Mouse (Mus musculus): ENCODE results near the gene Stk19. TPM values are rescaled to one million over a fixed set of nuclear protein-coding genes. Genes with fewer than 3 reads are reported as not detected.
"Not testable (repeated sequence)": the region's sequence is repeated elsewhere in the genome, so short reads cannot be mapped to it uniquely, and the experiment has no call there.

Stk19 gene
- polyA plus RNA-seq, 1 experiment from 2014 or later: 39.8 TPM

DNA sequence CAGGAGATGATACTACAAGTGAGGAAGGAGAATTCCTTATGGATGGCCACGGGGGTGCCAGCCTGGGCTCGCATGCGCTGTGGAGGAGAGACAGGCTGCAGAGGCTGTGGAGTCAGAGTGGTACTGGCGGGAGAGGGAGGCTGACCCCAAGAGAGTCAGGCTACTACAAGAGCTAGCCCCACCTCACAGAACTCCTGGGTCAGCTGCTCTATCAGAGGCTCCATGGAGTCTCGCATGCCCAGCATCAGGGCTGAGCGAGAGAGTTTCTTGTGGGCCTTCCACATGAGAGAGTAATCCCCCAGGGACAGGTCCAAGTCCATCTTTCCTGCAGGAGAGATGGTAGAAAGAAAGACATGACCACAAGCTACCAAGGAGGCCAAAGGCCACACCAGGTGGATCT, 33.4 kb downstream of the Stk19 start:
- not testable (repeated sequence) for H3K9ac ChIP-seq (replicated peaks); H3K4me2 ChIP-seq (replicated peaks); H3K4me1 ChIP-seq; H3K36me3 ChIP-seq; H3K27me3 ChIP-seq; H3K27ac ChIP-seq (replicated peaks); ATAC-seq (replicated peaks); H3K9me3 ChIP-seq; H3K4me3 ChIP-seq
- WGBS: 96% methylated on average over 6 of the region's 6 CpGs

- not testable (repeated sequence) for H3K4me1 ChIP-seq; ATAC-seq (replicated peaks); H3K4me2 ChIP-seq (replicated peaks); H3K4me3 ChIP-seq; H3K9ac ChIP-seq (replicated peaks); H3K9me3 ChIP-seq; H3K27me3 ChIP-seq; H3K36me3 ChIP-seq; H3K27ac ChIP-seq (replicated peaks)
- 94% methylated on average over 9 of the region's 9 CpGs for WGBS
Measured at GRCm38 (mm10) chr17:34802756-34803155, 34.0 kb downstream of the Stk19 start.

- ATAC-seq (replicated peaks); H3K36me3 ChIP-seq; H3K27me3 ChIP-seq; H3K4me3 ChIP-seq; H3K27ac ChIP-seq (replicated peaks); H3K9me3 ChIP-seq; H3K9ac ChIP-seq (replicated peaks); H3K4me2 ChIP-seq (replicated peaks); H3K4me1 ChIP-seq: not testable (repeated sequence)
- WGBS: 94% methylated on average over 16 of the region's 16 CpGs
Measured at GRCm38 (mm10) chr17:34800781-34801305, 35.9 kb downstream of the Stk19 start.

DNA sequence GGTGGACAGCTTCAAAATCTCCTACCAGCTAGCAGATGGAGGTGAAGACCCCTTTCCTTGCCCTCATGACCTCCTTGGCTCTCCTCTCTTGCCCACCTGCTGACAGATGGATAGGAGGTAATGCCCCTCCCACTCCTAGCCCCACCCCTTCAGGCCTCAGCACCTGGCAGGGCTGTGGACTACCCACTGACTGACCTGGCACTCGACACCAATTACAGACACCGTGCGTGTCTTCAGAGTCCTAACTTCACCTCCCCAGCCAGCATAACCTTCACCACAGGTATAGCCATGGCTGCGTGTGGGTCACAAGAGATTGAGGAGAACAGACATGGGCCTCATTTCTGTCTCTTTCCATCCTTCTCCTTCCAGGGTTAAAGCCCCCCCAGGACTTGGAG, 37.2 kb downstream of the Stk19 start:
- Histone ChIP-seq H3K4me2 (replicated peaks) (no peak overlapping the region), H3K27me3 (no peaks in the 10 kb centered on the region), H3K36me3 (no peaks in the 10 kb centered on the region), H3K4me3 (no peak overlapping the region), H3K27ac (replicated peaks) (no peak overlapping the region), H3K4me1 (no peaks in the 10 kb centered on the region), H3K9ac (replicated peaks) (no peak overlapping the region), H3K9me3 (no peaks in the 10 kb centered on the region)
- 84% methylated on average over 4 of the region's 4 CpGs for WGBS
- ATAC-seq (replicated peaks): no peak

GRCm38 (mm10) chr17:34798866-34799530, 37.7 kb downstream of the Stk19 start:
- Histone ChIP-seq H3K9ac (replicated peaks) (no peak overlapping the region), H3K27ac (replicated peaks) (no peak overlapping the region), H3K4me3 (no peak overlapping the region), H3K9me3 (no peaks in the 10 kb centered on the region), H3K27me3 (no peaks in the 10 kb centered on the region), H3K4me1 (no peaks in the 10 kb centered on the region), H3K36me3 (no peaks in the 10 kb centered on the region), H3K4me2 (replicated peaks) (no peak overlapping the region)
- 89% methylated on average over 17 of the region's 17 CpGs for WGBS
- no peak for ATAC-seq (replicated peaks)

- not testable (repeated sequence) for H3K27me3 ChIP-seq; H3K9me3 ChIP-seq; ATAC-seq (replicated peaks); H3K9ac ChIP-seq (replicated peaks); H3K4me3 ChIP-seq; H3K27ac ChIP-seq (replicated peaks); H3K36me3 ChIP-seq; H3K4me2 ChIP-seq (replicated peaks); H3K4me1 ChIP-seq
- WGBS: 78% methylated on average over 7 of the region's 7 CpGs
Measured at GRCm38 (mm10) chr17:34798071-34798470, 38.7 kb downstream of the Stk19 start.

GRCm38 (mm10) chr17:34797211-34797995, 39.3 kb downstream of the Stk19 start:
- not testable (repeated sequence) for H3K4me3 ChIP-seq; H3K4me1 ChIP-seq; H3K9me3 ChIP-seq; H3K9ac ChIP-seq (replicated peaks); H3K27me3 ChIP-seq; H3K36me3 ChIP-seq; H3K27ac ChIP-seq (replicated peaks); H3K4me2 ChIP-seq (replicated peaks); ATAC-seq (replicated peaks)
- WGBS: 88% methylated on average over 10 of the region's 10 CpGs

DNA sequence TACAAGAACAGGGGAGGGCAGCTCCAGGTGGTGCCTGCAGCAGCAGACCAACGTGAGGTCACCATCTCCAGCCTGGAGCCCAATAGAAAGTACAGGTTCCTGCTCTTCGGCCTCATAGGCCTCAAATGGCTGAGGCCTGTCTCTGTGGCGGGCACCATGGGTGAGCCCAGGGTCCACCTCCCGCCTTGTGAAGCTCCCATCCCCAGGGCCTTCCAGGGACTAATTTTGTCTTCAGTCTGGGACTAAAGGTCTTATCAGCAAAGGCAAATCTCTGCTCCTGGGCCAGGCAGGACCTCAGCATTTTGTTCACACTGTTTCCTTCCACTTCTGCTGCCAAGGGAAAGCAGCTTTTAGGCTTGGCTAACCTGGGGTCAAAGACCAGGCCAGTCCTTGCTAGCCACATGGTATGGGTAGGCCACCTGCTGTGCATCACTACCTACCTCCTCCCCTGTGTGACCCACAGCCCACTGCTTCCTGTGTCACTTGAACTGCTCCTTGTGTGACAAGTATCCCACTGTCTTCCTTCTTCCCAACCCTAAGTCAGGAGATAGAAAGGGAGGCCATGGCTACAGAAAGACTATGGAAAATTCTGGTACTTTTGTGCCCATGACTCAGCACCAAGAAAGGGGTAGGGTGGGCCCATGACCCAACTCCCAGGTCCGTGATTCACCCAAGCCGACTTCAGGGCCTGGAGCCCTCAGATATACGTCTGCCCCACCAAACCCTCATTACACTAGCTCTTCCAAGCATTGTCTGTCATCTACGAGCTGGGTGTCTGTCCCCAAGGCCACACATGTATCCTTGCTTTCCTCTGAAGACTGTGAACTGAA, 40.2 kb downstream of the Stk19 start:
- WGBS: 81% methylated on average over 8 of the region's 8 CpGs
- no peak overlapping the region for H3K4me3 ChIP-seq
- H3K27ac ChIP-seq (replicated peaks): no peak overlapping the region
- H3K36me3 ChIP-seq: no peaks in the 10 kb centered on the region
- H3K9ac ChIP-seq (replicated peaks): no peak overlapping the region
- no peak for ATAC-seq (replicated peaks)
- no peaks in the 10 kb centered on the region for H3K27me3 ChIP-seq
- H3K4me1 ChIP-seq: no peaks in the 10 kb centered on the region
- no peak overlapping the region for H3K4me2 ChIP-seq (replicated peaks)
- H3K9me3 ChIP-seq: no peaks in the 10 kb centered on the region

- H3K4me1 ChIP-seq: no peaks in the 10 kb centered on the region
- no peak overlapping the region for H3K4me3 ChIP-seq
- H3K27me3 ChIP-seq: no peaks in the 10 kb centered on the region
- no peak overlapping the region for H3K9ac ChIP-seq (replicated peaks)
- H3K4me2 ChIP-seq (replicated peaks): no peak overlapping the region
- no peak overlapping the region for H3K27ac ChIP-seq (replicated peaks)
- H3K9me3 ChIP-seq: no peaks in the 10 kb centered on the region
- no peak for ATAC-seq (replicated peaks)
- no peaks in the 10 kb centered on the region for H3K36me3 ChIP-seq
- 71% methylated on average over 9 of the region's 9 CpGs for WGBS
Measured at GRCm38 (mm10) chr17:34795633-34796032, 41.1 kb downstream of the Stk19 start.

GRCm38 (mm10) chr17:34795016-34795415, 41.7 kb downstream of the Stk19 start:
- H3K4me2 ChIP-seq (replicated peaks): no peak overlapping the region
- no peaks in the 10 kb centered on the region for H3K9me3 ChIP-seq
- H3K36me3 ChIP-seq: no peaks in the 10 kb centered on the region
- H3K27me3 ChIP-seq: no peaks in the 10 kb centered on the region
- H3K27ac ChIP-seq (replicated peaks): no peak overlapping the region
- H3K4me1 ChIP-seq: no peaks in the 10 kb centered on the region
- ATAC-seq (replicated peaks): no peak
- 85% methylated on average over 10 of the region's 10 CpGs for WGBS
- H3K4me3 ChIP-seq: no peak overlapping the region
- H3K9ac ChIP-seq (replicated peaks): no peak overlapping the region

DNA sequence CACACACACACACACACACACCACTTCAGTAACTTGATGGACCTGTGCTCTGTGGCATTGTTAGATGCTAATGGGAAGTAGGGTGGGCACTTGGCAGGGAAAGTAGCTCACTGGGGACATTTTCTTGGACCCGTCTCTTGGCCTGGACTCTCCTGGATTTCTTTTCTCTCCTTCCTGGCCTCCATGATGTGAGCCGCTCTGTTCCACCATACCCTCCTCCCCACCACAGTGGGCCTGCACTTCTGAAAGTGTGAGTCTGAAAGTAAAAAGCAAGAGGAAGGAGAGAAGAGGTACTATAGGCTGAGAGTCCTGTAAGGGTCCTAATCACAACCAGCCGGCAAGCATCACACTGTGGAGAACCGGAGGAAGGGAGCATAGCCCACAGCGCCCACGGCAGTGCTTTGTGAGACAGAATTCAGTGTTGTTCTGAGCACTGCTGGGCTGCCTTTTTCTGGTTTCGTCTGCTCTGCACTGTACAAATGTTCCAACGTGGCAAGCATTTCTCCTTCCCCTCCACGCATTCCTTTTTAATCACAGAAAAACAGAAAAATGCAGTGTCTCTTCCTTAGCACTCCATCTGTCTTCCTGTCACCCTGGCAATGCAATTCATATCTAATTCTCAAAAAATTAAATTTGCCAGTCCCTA, 58.9 kb downstream of the Stk19 start:
- Histone ChIP-seq H3K4me2 (replicated peaks) (no peak overlapping the region), H3K36me3 (no peaks in the 10 kb centered on the region), H3K9ac (replicated peaks) (no peak overlapping the region), H3K27me3 (no peaks in the 10 kb centered on the region), H3K9me3 (0 out of 2 replicates have a peak, but pooled peaks cover 4% of the 10 kb centered on the region), H3K4me3 (no peak overlapping the region), H3K4me1 (no peaks in the 10 kb centered on the region), H3K27ac (replicated peaks) (peak overlapping the region; percentile 72)
- 77% methylated on average over 9 of the region's 9 CpGs for WGBS
- no peak for ATAC-seq (replicated peaks)
